Mouse (Mus musculus): ENCODE data around the gene Anapc15-ps. TPM values are rescaled to one million over a fixed set of nuclear protein-coding genes. Genes with fewer than 3 reads are reported as not detected.

The Anapc15-ps gene
- polyA plus RNA-seq, 3 experiments from 2014 or later, result not detected

GRCm38 (mm10) chr10:95627381-95627780, 45.9 kb downstream of the Anapc15-ps start:
- ATAC-seq, result no peak

- no peak for ATAC-seq
These were observed 48.0 kb downstream of the Anapc15-ps start for GRCm38 (mm10) chr10:95625300-95625699.

- ATAC-seq, result no peak
These were observed 49.2 kb downstream of the Anapc15-ps start for GRCm38 (mm10) chr10:95624007-95624406.

GRCm38 (mm10) chr10:95623518-95623905, 49.7 kb downstream of the Anapc15-ps start:
- no peak for ATAC-seq

Other genes starting within 250 kb of the Anapc15-ps start
- gene Mrpl42, start 171.5 kb downstream of the Anapc15-ps start, polyA plus RNA-seq (2017; shearing (Covaris generic)), result 100 to 1,000 TPM; 164 to 240 (median 184) TPM
- gene Ube2n, start 158.3 kb downstream of the Anapc15-ps start, polyA plus RNA-seq (2017; shearing (Covaris generic)), result 100 to 1,000 TPM; 280 to 438 (median 366) TPM
- 10 to 100 TPM in 2 of 3 experiments, 1 to 10 TPM in 1; 9.7 to 17.0 (median 12.9) TPM for gene Nudt4, start 109.3 kb downstream of the Anapc15-ps start, polyA plus RNA-seq (2017; shearing (Covaris generic))
- gene Gm33543, start 169.5 kb upstream of the Anapc15-ps start, polyA plus RNA-seq (2017; shearing (Covaris generic)), result not detected